Mouse (Mus musculus) thymus, postnatal 14 days (tissue): ENCODE measurements around the gene Foxl1.
"Not testable (repeated sequence)": the region's sequence is repeated elsewhere in the genome, so short reads cannot be mapped to it uniquely, and the experiment has no call there.

Experiments used
- DNase-seq: peaks from one replicate; pipeline ENCODE4 v3.0.0; 2021

The Foxl1 gene

DNA sequence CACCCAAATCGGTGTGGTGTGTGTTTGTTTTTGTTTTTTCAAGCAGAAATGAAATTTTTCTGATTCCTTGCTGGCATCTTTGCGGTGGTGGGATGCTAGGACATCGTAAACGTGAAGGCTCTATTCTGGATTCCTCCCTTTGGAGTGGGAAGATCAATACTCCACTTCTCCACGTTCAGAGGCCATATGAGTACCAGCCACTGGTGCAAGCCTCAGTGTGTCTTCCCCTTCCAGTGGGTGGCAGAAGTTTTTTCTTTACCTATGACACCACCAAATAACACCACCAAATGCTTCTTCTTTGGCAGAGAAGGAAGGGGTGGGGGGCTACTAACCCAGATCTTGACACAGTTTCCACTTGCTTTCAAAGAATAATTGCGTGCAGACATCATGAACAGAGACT, 1.5 kb upstream of the Foxl1 start:
- no peak for DNase-seq

DNA sequence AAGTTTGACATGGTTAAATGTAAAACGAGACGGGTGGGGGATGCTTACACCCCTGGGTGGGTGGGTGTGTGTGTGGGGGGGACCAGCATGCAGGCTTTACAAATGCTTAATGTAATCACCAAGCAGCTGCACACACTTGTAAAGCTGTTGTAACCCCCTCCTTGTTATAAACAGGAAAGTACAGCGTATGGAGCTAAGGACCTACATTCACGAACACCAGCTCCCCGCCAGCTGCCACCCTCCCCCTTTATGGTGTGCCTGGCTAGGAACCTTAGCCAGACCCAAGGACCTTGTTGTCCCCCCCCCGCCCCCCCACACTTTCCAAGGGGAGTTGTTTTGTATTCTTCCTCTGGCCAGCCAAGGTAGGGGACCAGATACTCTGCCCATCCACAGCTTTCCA, 1.0 kb upstream of the Foxl1 start:
- no peak for DNase-seq

GRCm38 (mm10) chr8:121127291-121127701, 444 bp upstream of the Foxl1 start:
- DNase-seq: no peak

- DNase-seq: no peak
Measured at GRCm38 (mm10) chr8:121128531-121129264, 958 bp downstream of the Foxl1 start.

- no peak for DNase-seq
Measured at GRCm38 (mm10) chr8:121129265-121129940, 1.7 kb downstream of the Foxl1 start.

- DNase-seq: no peak
Measured at GRCm38 (mm10) chr8:121130522-121130921, 2.8 kb downstream of the Foxl1 start.

- DNase-seq: no peak
Measured at GRCm38 (mm10) chr8:121132961-121133513, 5.3 kb downstream of the Foxl1 start.

DNA sequence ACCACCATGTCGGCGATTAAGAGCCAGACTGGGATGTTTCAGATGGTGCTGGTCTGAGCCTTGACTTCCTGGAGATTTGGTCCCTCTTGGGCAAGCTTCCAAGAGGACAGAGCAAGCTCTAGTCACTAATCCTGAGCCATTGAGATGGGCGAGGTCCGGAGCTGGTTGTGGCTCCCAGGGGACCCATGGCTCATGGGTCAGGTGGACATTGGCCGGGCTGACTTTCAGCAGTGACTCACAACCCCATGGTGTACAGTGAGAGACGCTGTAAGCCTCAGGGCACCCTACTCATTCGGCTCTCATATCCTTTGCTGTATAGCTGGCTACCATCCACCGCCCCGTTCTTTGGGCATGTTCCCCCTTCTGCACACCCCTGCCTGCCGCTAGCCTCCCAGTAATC, 6.4 kb downstream of the Foxl1 start:
- DNase-seq: no peak

DNA sequence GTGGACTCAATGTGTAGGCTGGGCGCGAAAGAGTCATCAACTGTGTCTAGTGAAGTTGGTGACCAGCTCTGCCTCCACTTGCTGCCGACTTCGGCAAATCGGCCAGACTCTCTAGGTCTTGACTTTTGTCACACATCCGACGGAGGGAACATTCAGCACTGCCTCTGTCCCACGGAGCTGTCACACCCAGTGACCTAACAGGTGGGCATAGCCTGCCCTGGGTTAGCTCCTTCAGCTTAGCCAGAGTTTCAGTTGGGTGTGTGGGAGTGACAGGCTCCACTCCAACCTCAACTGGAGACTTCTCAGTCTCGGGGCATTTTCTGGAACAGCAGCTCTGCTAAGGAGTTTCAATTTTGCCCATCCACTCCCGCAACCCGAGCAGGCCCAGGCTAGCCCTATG, 6.8 kb downstream of the Foxl1 start:
- DNase-seq: no peak

DNA sequence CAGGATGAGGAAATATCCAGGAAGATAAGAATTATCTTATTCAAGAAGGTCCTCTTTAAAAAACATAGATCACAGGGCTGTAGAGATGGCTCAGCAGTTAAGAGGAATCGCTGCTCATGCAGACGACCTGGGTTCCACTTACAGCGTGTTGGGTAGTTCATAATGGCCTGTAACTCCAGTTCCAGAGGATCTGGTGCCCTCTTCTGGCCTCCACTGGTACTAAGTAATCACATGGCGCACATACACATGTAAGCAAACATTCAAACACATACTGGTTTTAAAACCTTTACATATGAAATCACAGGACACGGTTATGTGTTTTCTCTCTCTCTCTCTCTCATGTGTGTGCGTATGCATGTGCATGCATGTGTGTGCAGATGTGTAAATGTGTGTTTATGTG, 9.1 kb downstream of the Foxl1 start:
- DNase-seq: no peak

- not testable (repeated sequence) for DNase-seq
Measured at GRCm38 (mm10) chr8:121145457-121146134, 17.9 kb downstream of the Foxl1 start.

DNA sequence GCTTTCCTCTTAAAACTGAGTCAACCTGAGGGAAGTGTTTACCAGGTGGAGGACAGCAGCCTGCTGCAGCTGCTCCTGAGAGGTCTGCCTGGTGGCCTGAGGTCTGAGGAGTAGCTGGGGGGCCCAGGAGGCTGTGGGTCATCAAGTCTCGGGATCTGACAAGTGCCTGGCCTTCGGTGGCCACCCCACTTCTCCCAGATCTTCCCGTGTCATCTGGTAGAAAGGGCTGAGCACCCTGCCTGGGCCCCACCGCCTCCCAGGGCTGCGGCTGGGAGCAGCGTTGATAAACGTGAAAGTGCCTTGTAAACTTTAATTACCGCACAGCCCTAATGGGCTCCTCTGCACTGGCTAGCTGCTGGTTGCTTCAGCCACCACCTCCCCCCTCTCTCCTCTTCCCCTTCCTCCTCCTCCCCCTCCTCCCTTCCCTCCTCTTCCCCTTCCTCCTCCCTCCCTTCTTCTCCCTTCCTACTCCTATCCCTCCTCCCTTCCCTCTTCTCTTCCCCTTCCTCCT, 20.9 kb downstream of the Foxl1 start:
- DNase-seq: no peak

GRCm38 (mm10) chr8:121152394-121152793, 24.7 kb downstream of the Foxl1 start:
- DNase-seq: no peak

GRCm38 (mm10) chr8:121156990-121157491, 29.3 kb downstream of the Foxl1 start:
- DNase-seq: no peak

DNA sequence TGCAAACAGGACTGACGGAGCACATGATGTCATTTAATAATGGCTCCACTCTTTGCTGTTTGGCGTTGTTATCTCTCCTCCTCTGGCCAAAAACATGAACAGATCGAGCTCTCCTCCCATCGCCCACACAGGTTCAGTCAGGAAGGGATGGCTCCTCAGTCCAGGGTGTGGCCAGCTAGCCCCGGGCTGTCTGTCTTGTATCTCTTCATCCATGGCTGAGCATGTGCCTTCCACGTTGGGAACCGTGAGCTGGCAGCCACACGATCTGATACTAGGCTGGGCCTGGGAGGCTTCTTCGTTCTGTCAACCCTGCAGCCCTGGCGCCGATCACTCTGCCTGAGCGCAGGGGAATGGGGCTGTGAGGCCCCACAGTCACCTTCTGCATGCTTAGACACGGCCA, 31.1 kb downstream of the Foxl1 start:
- no peak for DNase-seq

DNA sequence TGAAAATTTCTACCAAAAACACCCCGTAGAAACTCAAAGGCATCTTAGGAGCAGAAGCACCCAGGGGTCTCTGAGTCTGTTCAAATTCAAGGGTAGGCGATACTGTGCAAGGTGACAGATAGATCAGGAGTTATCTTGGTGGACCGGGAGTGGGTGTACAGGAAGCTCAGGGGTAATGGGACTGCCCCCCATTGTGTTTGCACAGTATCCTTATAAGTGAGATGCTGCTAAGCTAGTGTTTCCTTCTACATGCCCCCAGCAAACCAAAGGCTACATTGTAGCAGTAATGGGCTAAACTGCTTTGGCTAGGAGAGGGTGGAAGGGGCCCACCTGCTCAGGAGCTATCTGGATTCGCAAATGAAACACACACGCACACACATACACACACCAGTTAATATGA, 33.7 kb downstream of the Foxl1 start:
- no peak for DNase-seq

- DNase-seq: no peak
Measured at GRCm38 (mm10) chr8:121162413-121162812, 34.7 kb downstream of the Foxl1 start.

GRCm38 (mm10) chr8:121162906-121163695, 35.4 kb downstream of the Foxl1 start:
- no peak for DNase-seq

- DNase-seq: no peak
Measured at GRCm38 (mm10) chr8:121164017-121164469, 36.3 kb downstream of the Foxl1 start.

DNA sequence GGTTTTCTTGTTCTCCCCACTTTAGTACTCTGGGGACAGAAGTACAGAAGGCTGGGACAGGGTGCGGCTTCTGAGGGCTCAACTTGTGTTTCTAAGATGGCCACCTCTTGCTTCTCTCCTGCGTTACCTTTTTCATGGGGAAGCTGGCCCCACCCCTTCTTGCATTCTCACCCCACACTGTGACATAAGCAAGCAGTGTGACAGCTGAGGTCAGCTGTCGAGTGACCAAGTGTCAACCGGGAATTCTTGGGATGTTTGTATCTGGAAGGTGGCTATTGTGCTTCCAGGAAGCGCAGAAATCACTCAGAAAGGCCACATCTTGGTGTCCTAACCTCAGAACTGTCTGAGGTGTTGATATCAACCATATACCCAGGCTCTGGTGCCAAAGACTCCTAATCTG, 40.3 kb downstream of the Foxl1 start:
- DNase-seq: no peak

- DNase-seq: no peak
Measured at GRCm38 (mm10) chr8:121170116-121170515, 42.4 kb downstream of the Foxl1 start.
